Mouse (Mus musculus) liver, embryonic 16.5 days (tissue): ENCODE data around the gene Socs3. TPM values are rescaled to one million over a fixed set of nuclear protein-coding genes. Genes with fewer than 3 reads are reported as not detected.

ENCODE experiments used
- ATAC-seq: fragments of 200-750 bp; cut with Nextera tagmentation; 2 replicates; pipeline ENCODE4 v1.8.0; 2017; ENCODE audit warnings: low read depth, mild to moderate bottlenecking, moderate number of reproducible peaks, moderate library complexity
- H3K27ac ChIP-seq: fragments of 300-500 bp; sonication (generic); 2 replicates; pipeline ENCODE4 v1.5.1; 2014; ENCODE audit warnings: mild to moderate bottlenecking, low read length
- H3K27me3 ChIP-seq: fragments of 300-500 bp; sonication (generic); 2 replicates; pipeline ENCODE4 v1.6.1; 2014; ENCODE audit warnings: low read depth, low read length, mixed read lengths; ENCODE audit not compliant: control insufficient read depth, insufficient read depth
- H3K36me3 ChIP-seq: fragments of 300-500 bp; sonication (generic); 2 replicates; pipeline ENCODE4 v1.6.1; 2014; ENCODE audit warnings: mild to moderate bottlenecking; ENCODE audit not compliant: control insufficient read depth, insufficient read depth
- H3K4me1 ChIP-seq: fragments of 300-500 bp; sonication (generic); 2 replicates; pipeline ENCODE4 v1.6.1; 2014; ENCODE audit warnings: low read depth, low read length, mixed read lengths; ENCODE audit not compliant: control insufficient read depth
- H3K4me2 ChIP-seq: fragments of 300-500 bp; sonication (generic); 2 replicates; pipeline ENCODE4 v1.6.1; 2014; ENCODE audit warnings: low read depth, low read length, mixed read lengths
- H3K4me3 ChIP-seq: fragments of 300-500 bp; sonication (generic); 2 replicates; pipeline ENCODE4 v1.5.1; 2014; ENCODE audit warnings: low read depth, mild to moderate bottlenecking, low read length
- H3K9ac ChIP-seq: fragments of 300-500 bp; sonication (generic); 2 replicates; pipeline ENCODE4 v1.6.1; 2014; ENCODE audit warnings: low read depth, low read length
- H3K9me3 ChIP-seq: fragments of 300-500 bp; sonication (generic); replicated peaks from 2 replicates; pipeline ENCODE4 v1.6.1; 2016; ENCODE audit warnings: low read length; ENCODE audit not compliant: control insufficient read depth
- WGBS: fragments of 180-500 bp; shearing (Covaris S2); extraction: QIAGEN DNeasy Blood & Tissue Kit; methylation state at CpG from one replicate; pipeline ENCODE4 v1.1.7; 2014; ENCODE audit not compliant: insufficient replicate concordance; 5-methylcytosine and 5-hydroxymethylcytosine counted together
- polyA plus RNA-seq: library from polyadenylated mRNA; unstranded; fragments of >200 nt; fragmentation: Nextera tagmentation; extraction: Ambion mirVana; gene quantifications from 2 replicates; pipeline ENCODE4 v1.2.1, GENCODE M21; 2015

The Socs3 gene
- polyA plus RNA-seq, 1 experiment from 2014 or later = 6.7 TPM

- H3K4me3 ChIP-seq = no peak overlapping the region
- H3K4me2 ChIP-seq = no peak overlapping the region
- no peak for ATAC-seq
- H3K27ac ChIP-seq = no peak overlapping the region
- WGBS = 50% methylated on average over 4 of the region's 4 CpGs
- no peaks in the 10 kb centered on the region for H3K9me3 ChIP-seq
- H3K4me1 ChIP-seq = peaks cover 17% of the 10 kb centered on the region
- no peaks in the 10 kb centered on the region for H3K36me3 ChIP-seq
- H3K27me3 ChIP-seq = peaks cover 29% of the 10 kb centered on the region
- H3K9ac ChIP-seq = no peak overlapping the region
These were observed 37.7 kb downstream of the Socs3 start for GRCm38 (mm10) chr11:117932195-117932594.

- H3K4me3 ChIP-seq = no peak overlapping the region
- H3K27ac ChIP-seq = no peak overlapping the region
- peaks cover 17% of the 10 kb centered on the region for H3K4me1 ChIP-seq
- H3K4me2 ChIP-seq = no peak overlapping the region
- ATAC-seq = no peak
- WGBS = 58% methylated on average over 6 of the region's 6 CpGs
- no peaks in the 10 kb centered on the region for H3K36me3 ChIP-seq
- H3K9me3 ChIP-seq = no peaks in the 10 kb centered on the region
- H3K27me3 ChIP-seq = peaks cover 29% of the 10 kb centered on the region
- no peak overlapping the region for H3K9ac ChIP-seq
These were observed 38.3 kb downstream of the Socs3 start for GRCm38 (mm10) chr11:117931576-117931975.

- Histone ChIP-seq H3K27me3 (peaks cover 29% of the 10 kb centered on the region), H3K27ac (no peak overlapping the region), H3K4me2 (peak overlapping the region; percentile 40), H3K9ac (no peak overlapping the region), H3K36me3 (no peaks in the 10 kb centered on the region), H3K9me3 (no peaks in the 10 kb centered on the region), H3K4me1 (peaks cover 14% of the 10 kb centered on the region), H3K4me3 (peak overlapping the region; percentile 19)
- no peak for ATAC-seq
- WGBS = 4% methylated on average over 48 of the region's 48 CpGs
These were observed 39.0 kb downstream of the Socs3 start for GRCm38 (mm10) chr11:117930781-117931338.

GRCm38 (mm10) chr11:117925541-117925940 lies 44.3 kb downstream of the Socs3 start:
- 68% methylated on average over 1 of the region's 1 CpGs for WGBS
- Histone ChIP-seq H3K9me3 (no peaks in the 10 kb centered on the region), H3K4me3 (no peak overlapping the region), H3K27ac (no peak overlapping the region), H3K4me1 (no peaks in the 10 kb centered on the region), H3K9ac (no peak overlapping the region), H3K27me3 (peaks cover 13% of the 10 kb centered on the region), H3K4me2 (no peak overlapping the region), H3K36me3 (no peaks in the 10 kb centered on the region)
- ATAC-seq = no peak

GRCm38 (mm10) chr11:117924466-117924865 lies 45.4 kb downstream of the Socs3 start:
- Histone ChIP-seq H3K36me3 (no peaks in the 10 kb centered on the region), H3K9ac (no peak overlapping the region), H3K4me3 (no peak overlapping the region), H3K9me3 (no peaks in the 10 kb centered on the region), H3K4me2 (no peak overlapping the region), H3K27me3 (peaks cover 4% of the 10 kb centered on the region), H3K4me1 (no peaks in the 10 kb centered on the region), H3K27ac (no peak overlapping the region)
- no peak for ATAC-seq
- 63% methylated on average over 6 of the region's 6 CpGs for WGBS

- Histone ChIP-seq H3K27me3 (no peaks in the 10 kb centered on the region; the same call in 1 of the 2 replicates), H3K27ac (no peak overlapping the region), H3K4me3 (no peak overlapping the region), H3K36me3 (no peaks in the 10 kb centered on the region), H3K9me3 (no peaks in the 10 kb centered on the region), H3K9ac (no peak overlapping the region), H3K4me2 (no peak overlapping the region), H3K4me1 (no peaks in the 10 kb centered on the region)
- 72% methylated on average over 11 of the region's 11 CpGs for WGBS
- 0 out of 2 replicates have a peak, but pooled peaks have one; percentile 16 for ATAC-seq
These were observed 46.6 kb downstream of the Socs3 start for GRCm38 (mm10) chr11:117923279-117923678.

- H3K27me3 ChIP-seq = no peaks in the 10 kb centered on the region; the same call in 1 of the 2 replicates
- H3K4me3 ChIP-seq = no peak overlapping the region
- H3K9ac ChIP-seq = no peak overlapping the region
- peaks cover 12% of the 10 kb centered on the region for H3K4me1 ChIP-seq
- H3K27ac ChIP-seq = no peak overlapping the region
- no peak overlapping the region for H3K4me2 ChIP-seq
- no peaks in the 10 kb centered on the region for H3K36me3 ChIP-seq
- 36% methylated on average over 5 of the region's 5 CpGs for WGBS
- H3K9me3 ChIP-seq = peaks cover 8% of the 10 kb centered on the region; the same call in 1 of the 2 replicates
- ATAC-seq = no peak
These were observed 50.6 kb downstream of the Socs3 start for GRCm38 (mm10) chr11:117919211-117919610.

- no peak for ATAC-seq
- 61% methylated on average over 11 of the region's 11 CpGs for WGBS
- peaks cover 8% of the 10 kb centered on the region; the same call in 1 of the 2 replicates for H3K9me3 ChIP-seq
These were observed 51.3 kb downstream of the Socs3 start for GRCm38 (mm10) chr11:117918541-117918940.

More at GRCm38 (mm10) chr11:117918541-117918940, 51.3 kb downstream of the Socs3 start:
- H3K4me1 ChIP-seq = peaks cover 19% of the 10 kb centered on the region
- no peaks in the 10 kb centered on the region for H3K27me3 ChIP-seq
- H3K4me3 ChIP-seq = no peak overlapping the region
- no peak overlapping the region for H3K9ac ChIP-seq
- no peak overlapping the region for H3K27ac ChIP-seq
- H3K4me2 ChIP-seq = no peak overlapping the region
- no peaks in the 10 kb centered on the region for H3K36me3 ChIP-seq
